Mouse (Mus musculus) left cerebral cortex, postnatal 36 days (tissue): ENCODE data around the gene Mllt11. TPM values are rescaled to one million over a fixed set of nuclear protein-coding genes. Genes with fewer than 3 reads are reported as not detected.

Experiments
- DNase-seq, 2 experiments: peaks; one replicate each; pipeline ENCODE4 v3.0.0; 2021 to 2022; ENCODE audit warnings: low spot score in 2 of 2, mixed read lengths in 1 of 2
- intact Hi-C: fragments of 180-260 bp; cut with DNase I; formaldehyde crosslinking; loops from one replicate; pipeline ENCODE4 v1.15.1; 2025
- total RNA-seq, 2 experiments: library from RNA; stranded (reverse); gene quantifications; 2 replicates each; pipeline ENCODE4 v1.2.3; 2021

Mllt11 gene
- 100 to 1,000 TPM; 292 to 336 TPM for total RNA-seq

DNA sequence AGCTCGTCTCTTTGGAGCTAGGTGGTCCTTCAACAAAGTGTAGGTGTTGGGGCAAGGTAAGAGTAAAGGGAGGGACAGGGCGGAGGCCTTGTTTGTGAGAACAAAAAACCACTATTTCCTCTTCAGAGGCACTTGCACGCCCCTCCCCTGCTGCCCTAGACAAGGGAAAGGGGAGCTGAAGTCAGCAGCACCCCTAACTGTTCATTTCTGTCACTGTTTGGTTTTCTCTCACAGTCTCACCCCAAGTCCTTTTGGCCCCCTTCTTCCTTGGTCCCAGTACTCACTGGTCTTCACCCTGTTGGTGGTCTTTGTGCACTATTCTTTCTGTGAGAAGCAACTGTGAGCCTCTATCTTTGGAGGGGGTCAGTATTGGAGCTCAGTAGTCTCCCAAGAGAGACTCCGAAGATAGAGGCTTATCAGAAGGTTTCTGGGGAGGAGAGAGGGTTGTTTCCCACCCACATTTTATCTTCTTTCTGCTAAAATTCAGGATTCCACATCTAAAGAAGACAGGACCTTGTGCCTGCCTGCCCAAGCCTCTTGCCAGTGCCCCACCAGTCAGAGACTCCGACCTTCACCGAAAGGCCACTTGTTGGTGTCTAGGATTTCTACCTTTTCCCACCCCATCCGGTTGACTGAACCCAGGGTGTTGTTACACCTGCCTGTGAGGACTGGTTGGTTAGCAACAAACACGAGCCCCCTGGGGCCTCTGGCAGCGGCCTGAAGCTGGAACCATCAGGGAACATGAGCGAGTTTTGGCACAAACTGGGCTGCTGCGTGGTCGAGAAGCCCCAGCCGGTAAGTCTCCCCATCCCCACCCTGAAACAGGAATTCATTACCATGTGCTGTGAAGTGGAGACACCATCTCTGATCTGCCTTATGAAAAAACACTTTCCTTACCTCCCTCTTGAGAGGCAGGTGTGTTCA, at the start of gene Mllt11:
Gene Mllt11, minus strand, starts transcription at position 874 of the 924 bp plus-strand sequence.
- no peak for DNase-seq
- intact Hi-C loops, result no loop called here

- DNase-seq, result peak; percentile 98
- intact Hi-C loops, result loop anchor here (2.0 kb wide), 1 partner anchor 53 kb away; the partner anchor contains the start of gene Cdc42se1
These were observed 49.5 kb upstream of the Mllt11 start, which contains the start of the genes Mindy1 and Prune1 for GRCm38 (mm10) chr3:95281216-95282126. Mindy1 (plus strand) TSS chr3:95281345. Prune1 (minus strand) TSS chr3:95282076.

DNA sequence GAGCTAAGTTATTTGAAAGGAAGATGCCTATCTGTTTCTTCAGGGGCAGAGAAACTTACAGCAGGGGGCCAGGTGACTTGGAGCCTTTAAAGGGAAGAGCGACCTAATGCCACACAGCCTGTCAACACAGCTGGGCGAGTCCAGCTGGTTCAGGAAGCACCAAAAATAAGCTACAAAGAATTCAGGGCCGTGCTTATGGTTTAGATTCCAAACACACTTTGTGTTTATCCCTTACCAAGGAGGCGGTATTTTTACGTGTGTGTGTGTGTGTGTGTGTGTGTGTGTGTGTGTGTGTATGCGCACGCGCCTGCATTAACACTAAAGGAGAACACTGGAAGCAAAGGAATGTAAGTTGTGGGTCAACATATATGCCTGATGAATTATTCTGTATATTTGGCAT, 48.8 kb upstream of the Mllt11 start:
- intact Hi-C loops, result no loop called here
- DNase-seq, result peak; percentile 17

- intact Hi-C loops, result no loop called here
- DNase-seq, result no peak
These were observed 45.2 kb upstream of the Mllt11 start for GRCm38 (mm10) chr3:95277149-95277551.

DNA sequence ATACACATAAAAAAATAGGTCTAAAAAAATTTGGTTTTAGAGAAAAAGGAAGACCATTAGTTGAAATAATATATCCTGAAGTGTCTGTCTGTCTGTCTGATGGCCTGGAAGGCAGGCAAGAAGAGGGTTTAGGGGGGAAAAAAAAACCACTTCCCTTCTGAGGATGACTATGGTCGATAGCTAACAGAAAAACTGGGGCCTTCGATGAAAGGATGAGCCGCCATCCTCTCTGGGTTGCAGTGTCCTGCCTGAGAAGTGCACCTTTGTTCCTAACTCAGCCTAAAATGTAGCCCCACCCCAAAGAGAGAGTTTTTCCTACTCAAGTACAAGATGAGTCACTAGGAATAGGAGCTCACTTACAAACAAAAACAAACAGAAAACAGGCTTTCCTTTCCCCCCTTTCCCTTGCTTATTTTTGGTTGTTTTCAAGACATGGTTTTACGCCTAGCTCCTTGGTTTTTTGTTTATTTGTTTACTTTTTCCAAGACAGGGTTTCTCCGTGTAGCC, 44.5 kb upstream of the Mllt11 start:
- intact Hi-C loops, result no loop called here

DNA sequence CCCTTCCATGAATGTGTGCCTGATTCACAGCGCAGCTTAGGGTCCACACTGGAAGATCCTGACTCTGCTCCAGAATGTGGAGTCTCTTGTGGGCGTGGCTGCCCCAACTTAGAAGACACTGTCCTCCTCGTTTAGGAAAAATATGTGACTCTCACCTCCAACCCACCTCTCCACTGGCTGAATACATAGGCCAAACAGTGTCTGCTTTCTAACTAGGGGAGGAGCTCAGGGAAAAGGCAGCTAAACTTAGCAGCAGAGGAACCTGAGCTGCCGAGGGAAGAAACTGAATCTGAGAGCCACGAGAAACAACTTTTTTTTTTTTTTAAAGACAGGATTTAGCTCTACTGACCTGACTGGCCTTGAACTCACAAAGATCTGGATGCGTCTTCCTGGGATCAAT, 43.2 kb upstream of the Mllt11 start:
- DNase-seq, result no peak
- intact Hi-C loops, result no loop called here

More for the DNA sequence above, 44.5 kb upstream of the Mllt11 start:
- no peak for DNase-seq

DNA sequence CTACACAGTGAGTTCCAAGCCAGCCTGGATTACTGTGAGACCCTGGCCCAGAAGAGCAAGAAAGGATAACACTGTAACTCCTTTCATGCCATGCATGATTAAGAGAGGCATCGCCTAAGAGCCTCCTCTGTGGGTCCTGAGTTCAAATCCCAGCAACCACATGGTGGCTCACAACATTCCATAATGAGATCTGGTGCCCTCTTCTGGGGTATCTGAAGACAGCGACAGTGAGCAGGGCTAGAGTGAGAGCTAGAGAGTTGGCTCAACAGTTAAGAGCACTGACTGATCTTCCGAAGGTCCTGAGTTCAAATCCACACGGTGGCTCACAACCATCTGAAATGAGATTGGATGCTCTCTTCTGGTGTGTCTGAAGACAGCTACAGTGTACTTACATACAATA, 42.5 kb upstream of the Mllt11 start:
- no peak for DNase-seq
- intact Hi-C loops, result no loop called here

DNA sequence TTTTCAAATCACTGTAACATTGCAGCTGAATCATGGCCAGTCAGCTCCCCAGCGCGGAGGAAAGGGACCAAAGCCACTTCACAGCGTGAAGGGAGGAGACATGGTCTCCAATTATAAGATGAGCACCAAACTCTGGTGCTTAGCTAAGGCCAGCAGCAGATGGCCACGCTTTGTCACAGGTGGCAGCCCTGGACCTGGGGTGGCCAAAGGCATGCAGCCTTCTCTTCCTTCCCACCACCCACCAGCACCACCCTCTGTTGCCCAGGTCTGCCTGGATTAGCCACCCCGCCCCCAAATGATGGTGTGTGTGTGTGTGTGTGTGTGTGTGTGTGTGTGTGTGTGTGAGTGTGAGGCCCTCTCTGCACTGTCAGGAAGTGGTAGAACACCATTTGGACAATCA, 41.5 kb upstream of the Mllt11 start:
- intact Hi-C loops, result no loop called here
- no peak for DNase-seq

DNA sequence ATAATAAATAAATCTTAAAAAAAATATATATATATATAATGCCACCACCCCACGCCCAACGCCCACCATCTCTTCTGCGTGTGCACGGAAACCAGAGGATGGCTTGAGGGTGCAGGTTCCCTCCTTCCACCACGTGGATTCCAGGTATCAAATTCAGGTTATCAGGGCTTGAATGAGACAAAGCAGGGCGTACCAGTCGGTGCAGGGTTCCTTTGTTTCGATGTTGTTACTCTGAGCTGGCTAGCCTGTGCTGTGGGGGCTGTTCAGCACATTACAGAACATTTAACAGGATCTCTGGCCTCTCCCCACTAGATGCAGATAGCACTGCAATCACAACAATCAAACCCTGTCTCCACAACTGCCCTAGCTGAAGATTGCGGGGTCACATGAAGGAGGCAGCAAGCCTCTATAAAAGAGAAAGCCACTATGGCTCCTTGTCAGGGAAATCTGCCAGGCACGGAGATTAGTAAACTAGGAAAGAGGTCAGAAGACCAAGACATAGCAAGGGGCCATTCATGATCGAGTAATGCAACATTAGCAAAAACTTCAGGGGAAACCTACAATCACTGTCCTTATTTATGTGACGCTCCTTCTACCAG, 38.9 kb upstream of the Mllt11 start:
- no peak for DNase-seq
- intact Hi-C loops, result no loop called here

GRCm38 (mm10) chr3:95269789-95270188, 37.8 kb upstream of the Mllt11 start:
- intact Hi-C loops, result no loop called here
- DNase-seq, result no peak

DNA sequence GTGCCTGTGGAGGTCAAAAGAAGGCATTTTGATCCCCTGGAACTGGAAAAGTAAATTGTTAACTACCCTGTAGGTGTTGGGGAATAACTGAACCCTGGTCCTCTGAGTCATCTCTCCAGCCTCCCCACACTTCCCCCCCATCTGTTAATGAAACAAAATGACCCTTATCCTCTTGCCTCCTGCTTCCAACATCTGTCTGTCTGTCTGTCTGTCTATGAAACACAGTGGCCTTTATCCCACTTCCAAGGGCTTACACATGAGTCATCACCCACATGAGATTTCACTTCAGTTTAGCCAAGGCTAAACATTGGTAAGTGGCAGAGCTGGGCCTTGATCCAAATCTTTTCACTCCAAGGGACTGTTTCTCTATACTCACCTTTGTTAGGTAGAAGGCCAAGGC, 35.9 kb upstream of the Mllt11 start:
- intact Hi-C loops, result no loop called here
- no peak for DNase-seq

DNA sequence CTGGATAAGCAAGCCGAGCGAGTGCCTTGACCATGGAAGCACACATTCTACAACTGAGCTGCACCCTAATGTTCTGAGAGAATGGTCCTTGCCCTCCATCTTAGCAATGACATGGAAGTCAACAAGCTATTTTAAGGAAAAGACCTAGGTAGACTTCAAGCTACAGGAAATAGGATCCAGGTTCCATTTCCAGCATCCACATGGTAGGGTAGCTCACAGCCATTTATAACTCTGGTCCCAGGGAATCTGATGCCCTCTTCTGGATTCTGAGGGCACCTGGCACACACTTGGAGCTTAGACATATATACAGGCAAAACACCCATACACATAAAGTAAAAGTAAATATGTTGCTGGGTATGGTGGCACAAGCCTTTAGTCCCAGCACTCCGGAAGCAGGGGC, 34.1 kb upstream of the Mllt11 start:
- DNase-seq, result no peak
- intact Hi-C loops, result no loop called here

DNA sequence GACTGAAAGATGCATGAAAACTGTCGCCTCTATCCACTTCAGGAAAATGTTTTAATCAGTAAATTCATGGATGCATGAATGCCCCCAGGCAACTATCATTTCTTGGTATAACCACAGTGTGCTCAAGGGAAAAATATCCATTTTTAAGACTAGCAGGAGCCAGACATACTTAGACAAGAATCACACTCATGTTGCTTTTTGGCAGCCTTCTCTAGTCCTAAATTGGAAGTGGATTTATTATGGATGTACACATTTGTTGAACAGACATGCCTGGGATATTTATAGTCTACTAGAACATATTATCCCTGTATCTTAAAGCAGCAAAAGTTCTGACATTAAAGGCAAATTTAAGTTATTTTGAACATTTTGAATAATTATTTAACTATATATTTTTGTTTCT, 32.8 kb upstream of the Mllt11 start:
- intact Hi-C loops, result loop anchor here (5.0 kb wide), 1 partner anchor 122 kb away; the partner anchor contains the start of gene Tnfaip8l2
- no peak for DNase-seq

DNA sequence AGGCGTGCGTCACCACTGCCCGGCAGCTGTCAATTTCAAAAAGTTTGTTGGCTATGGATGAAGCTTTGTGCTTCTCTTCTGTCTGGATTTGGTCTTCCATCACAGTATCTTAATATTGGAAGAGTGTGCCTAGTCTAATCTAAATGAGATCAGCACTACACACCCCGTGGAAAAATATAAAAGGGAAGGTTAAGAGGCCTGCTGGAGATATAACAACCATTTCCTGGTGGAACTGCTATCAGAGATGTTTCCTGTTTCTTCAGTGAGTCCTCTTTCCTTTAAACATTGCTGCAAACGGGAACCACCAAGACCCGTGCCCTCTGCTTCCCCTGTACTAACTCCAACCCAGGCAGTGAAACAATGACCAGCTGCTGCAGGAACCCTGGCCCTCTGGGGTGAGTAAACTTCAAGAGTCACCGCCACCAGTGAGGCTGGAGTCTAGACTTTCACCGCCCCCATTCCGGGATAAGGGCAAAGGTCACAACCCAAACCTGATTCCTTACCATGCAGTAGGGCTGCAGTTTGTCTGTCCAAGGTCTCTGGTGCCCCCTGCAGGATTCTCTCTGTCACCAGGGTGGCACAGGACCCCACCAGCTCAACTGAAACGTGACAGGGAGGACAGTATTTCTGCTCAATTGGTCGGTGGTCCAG, 31.2 kb upstream of the Mllt11 start:
- peak; percentile 29 to 59 for DNase-seq
- intact Hi-C loops, result loop anchor here (1.0 to 5.0 kb wide), 2 partner anchors 46 to 121 kb away; partner anchors contain the start of genes Gabpb2 and Tnfaip8l2

DNA sequence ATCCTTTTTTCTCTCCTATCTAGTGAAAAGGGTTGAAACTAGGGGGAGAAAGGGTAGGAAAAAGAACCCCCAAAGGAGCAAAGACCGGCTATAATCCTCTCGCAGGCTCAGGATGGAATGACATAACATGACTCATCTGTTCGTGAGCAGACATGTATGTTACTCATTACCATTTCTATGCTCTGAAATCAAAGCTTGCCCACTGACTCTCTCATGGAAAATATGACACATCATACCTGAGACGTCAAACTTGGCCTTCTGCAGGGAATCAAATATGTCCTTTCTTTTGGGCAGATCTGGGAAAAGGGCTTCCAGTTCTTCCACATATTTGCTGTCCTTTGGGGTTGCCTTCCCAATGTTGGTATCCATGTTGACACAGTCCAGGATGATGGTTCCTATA, 30.0 kb upstream of the Mllt11 start:
- DNase-seq, result no peak
- intact Hi-C loops, result loop anchor here (5.0 kb wide), 1 partner anchor 120 kb away; the partner anchor contains the start of gene Tnfaip8l2

DNA sequence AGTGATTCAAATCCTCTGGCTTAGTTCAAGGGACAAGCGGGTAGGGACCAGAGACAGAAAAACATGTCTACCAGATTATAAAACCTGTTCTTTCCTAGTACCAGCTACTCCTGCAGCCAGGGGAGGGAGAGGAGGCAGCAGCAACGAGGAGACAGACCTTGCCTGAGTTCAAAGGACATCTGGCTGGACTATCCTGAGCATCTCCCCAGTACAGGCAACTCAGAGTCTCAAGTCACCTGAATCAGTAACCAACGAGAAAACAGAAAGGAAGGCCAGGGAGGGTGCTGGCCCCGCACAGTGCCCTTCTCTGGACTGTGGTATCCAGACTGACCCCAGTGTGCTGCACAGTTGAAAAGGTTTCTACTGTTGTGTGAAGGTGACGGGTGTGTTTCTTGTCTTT, 25.0 kb upstream of the Mllt11 start:
- no peak for DNase-seq
- intact Hi-C loops, result no loop called here

GRCm38 (mm10) chr3:95250783-95251424, 18.9 kb upstream of the Mllt11 start, which contains the start of gene Bnipl:
Bnipl (minus strand) TSS chr3:95251193.
- DNase-seq, result no peak
- intact Hi-C loops, result no loop called here

DNA sequence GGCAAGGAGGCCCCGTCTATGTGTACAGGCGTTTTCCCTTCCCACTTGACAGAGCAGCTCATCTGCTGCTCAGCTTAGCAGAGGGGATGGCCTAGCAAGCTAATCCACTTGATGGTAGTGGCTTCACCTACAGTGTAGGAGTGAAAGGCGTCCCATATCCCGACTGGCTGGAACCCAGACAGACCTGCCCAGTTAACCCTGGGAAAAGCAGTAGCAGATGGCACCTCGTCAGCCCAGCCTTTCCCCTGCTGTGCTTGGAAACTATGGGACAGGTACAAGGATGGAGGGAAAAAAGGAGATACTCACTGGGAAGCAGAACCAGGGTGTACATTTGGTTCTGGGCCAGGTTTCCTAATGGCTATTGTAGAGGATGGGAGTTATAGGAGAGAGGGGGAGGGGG, 18.4 kb upstream of the Mllt11 start:
- intact Hi-C loops, result no loop called here
- DNase-seq, result no peak
